Mouse (Mus musculus): ENCODE measurements at regions not wholly inside any gene's neighbourhood (a gene's known extent, or its start where the extent isn't known, plus 50 kb on each side); places are given as distances from the start of the nearest gene placed in this dataset.
"Not testable (repeated sequence)": the region's sequence is repeated elsewhere in the genome, so short reads cannot be mapped to it uniquely, and the experiment has no call there.

GRCm38 (mm10) chr19:3158149-3158548 lies 124.6 kb upstream of the Mrpl21 start:
- DNase-seq (ENCODE audit: low read depth in 2 of 2, low spot score in 2 of 2): not testable (repeated sequence)

DNA sequence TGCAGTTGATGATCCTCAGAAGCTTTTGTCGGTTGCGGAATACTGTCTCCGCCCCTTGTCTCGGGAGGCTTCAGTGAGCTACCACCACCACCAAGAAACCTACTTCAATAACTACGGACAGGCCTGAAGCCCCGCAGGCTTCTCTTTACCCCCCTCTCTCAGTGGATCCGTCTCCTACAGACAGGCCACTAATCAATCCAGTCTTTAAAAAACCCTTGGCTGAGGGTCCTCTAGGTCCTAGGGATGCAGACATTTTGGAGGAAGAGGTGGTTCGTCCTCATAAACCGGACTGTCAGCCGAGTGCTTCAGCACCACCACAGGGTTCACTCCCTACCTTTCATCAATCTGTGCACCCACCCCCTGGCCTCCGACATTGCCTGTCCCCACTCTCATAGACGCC lies 123.4 kb upstream of the Mrpl21 start:
- no peak for DNase-seq (ENCODE audit: low read depth in 2 of 2, low spot score in 2 of 2)

GRCm38 (mm10) chr19:3167683-3168082 lies 115.0 kb upstream of the Mrpl21 start:
- no peak for DNase-seq (ENCODE audit: low read depth in 2 of 2, low spot score in 2 of 2)

DNA sequence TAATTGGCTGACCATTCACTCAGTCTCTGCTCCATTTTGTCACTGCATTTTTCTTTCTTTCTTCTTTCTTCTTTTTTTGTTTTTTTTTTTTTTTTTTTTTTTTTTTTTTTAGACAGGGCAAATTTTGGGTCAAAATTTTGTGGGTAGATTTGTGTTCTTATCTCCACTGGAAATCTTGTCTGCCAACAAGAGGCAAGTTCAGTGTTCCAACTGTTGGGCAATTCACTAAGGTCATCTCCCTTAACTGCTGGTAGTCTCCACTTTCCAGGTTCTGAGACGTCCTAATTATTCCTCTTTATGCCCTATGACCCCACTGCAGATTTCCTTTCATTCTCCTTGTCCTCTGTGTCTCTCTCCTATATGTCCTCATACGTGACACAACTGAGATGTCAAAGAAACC lies 100.1 kb upstream of the Mrpl21 start:
- no peak for DNase-seq (ENCODE audit: low read depth in 2 of 2, low spot score in 2 of 2)

GRCm38 (mm10) chr19:3192644-3193043 lies 90.1 kb upstream of the Mrpl21 start:
- no peak for DNase-seq (ENCODE audit: low read depth in 2 of 2, low spot score in 2 of 2)

DNA sequence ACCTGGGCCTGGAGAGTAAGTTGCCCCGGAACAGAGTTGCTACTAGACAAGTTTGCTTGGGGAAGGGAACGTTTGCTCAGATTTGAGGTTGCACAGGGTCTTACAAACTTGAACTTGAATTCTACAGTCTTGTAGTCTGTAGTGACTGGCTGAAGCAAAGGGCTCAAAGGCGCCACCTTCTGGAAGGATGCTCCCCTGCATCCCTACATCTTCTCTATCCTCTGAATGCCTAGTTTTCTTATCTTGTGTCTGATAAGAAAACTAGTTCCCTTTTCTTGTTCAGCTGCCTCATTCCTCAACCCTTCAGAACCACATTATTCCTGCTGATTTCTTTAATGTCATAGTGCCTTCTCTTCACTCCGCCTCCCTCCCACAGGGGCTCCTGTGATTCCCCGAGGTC lies 78.2 kb upstream of the Mrpl21 start:
- not testable (repeated sequence) for DNase-seq (ENCODE audit: low read depth in 2 of 2, low spot score in 2 of 2)

DNA sequence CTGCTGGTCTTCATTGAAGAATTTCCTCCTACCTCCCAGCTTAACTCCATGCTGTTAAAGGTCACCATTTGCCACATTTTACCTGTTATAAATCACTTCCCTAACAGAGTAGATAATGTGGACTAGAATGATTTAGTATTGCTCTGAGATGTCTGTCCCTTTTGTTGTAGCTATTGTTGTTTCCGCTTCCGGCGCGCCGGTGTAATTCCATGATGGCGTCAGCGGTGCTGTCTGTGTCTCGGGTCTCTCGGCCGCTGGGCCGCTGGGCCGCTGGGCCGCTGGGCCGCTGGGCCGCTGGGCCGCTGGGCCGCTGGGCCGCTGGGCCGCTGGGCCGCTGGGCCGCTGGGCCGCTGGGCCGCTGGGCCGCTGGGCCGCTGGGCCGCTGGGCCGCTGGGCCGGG lies 77.3 kb upstream of the Mrpl21 start:
- not testable (repeated sequence) for DNase-seq (ENCODE audit: low read depth in 2 of 2, low spot score in 2 of 2)

DNA sequence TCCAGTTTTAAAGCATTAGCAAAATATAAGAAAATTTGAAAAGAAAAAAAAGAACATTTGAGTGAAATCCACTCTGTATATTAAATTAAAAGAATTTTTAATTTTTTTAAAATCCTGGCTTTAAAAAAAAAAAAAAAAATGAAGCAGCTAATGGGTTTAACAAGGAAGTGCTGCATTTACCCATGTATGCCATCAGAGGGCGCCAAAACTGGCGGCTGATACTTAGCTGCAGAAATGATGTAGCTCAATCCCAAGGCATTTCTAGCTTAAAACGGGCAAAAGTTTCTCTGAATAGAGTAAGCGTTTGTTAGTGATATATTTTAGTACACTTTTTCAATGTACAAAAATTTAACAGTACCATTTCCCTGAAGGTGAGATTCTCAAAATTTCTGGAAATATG lies 74.4 kb upstream of the Mrpl21 start:
- peak in 1 of 2 experiments; percentile 14 for DNase-seq (ENCODE audit: low read depth in 2 of 2, low spot score in 2 of 2)

All from CD8-positive naive resting alpha-beta T cell, adult 2 months (primary cell).